Mouse (Mus musculus) ES-E14 (cell line): Measurements from ENCODE around the gene Ldlrad3.

Experiments used
- CHD2 ChIP-seq: IDR thresholded peaks from 2 replicates; pipeline ENCODE4 v1.6.1; 2014; ENCODE audit warnings: mild to moderate bottlenecking, low read depth, low read length, inconsistent platforms
- HCFC1 ChIP-seq: IDR thresholded peaks from 2 replicates; pipeline ENCODE4 v1.6.1; 2012; ENCODE audit warnings: low read length, inconsistent platforms, borderline replicate concordance; ENCODE audit not compliant: insufficient read depth
- MAFK ChIP-seq: IDR thresholded peaks from 2 replicates; pipeline ENCODE4 v1.6.1; 2014; ENCODE audit warnings: mild to moderate bottlenecking, low read depth, low read length, inconsistent platforms; ENCODE audit not compliant: insufficient read depth
- ZC3H11A ChIP-seq: IDR thresholded peaks from 2 replicates; pipeline ENCODE4 v1.6.1; 2012; ENCODE audit warnings: low read depth, mild to moderate bottlenecking, inconsistent platforms, low read length, borderline replicate concordance
- ZNF384 ChIP-seq: IDR thresholded peaks from 2 replicates; pipeline ENCODE4 v1.6.1; 2012; ENCODE audit warnings: low read depth, low read length, inconsistent platforms

DNA sequence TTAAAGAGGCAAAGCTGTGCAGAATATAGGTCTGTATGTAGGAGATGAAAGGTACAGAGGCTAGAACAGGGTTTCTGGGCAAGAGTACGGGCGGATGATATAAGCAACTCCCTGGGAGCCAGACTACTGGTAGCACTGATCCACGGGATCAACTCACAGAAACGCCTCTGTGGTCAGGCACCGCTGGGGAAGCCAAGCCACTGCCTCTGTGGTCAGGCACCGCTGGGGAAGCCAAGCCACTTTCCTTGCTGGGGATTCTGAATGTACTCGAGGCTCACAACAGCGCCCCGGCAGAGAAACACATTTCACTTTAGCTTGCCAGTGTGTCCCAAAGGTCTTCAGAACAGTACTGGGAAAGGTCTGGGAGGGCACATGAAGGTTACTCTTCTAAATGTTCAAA is 160.0 kb downstream of the Ldlrad3 start:
- TF ChIP-seq HCFC1 (no peak), CHD2 (no peak), ZC3H11A (no peak), MAFK (no peak), ZNF384 (no peak)
